Mouse (Mus musculus): ENCODE data around the gene Olfr156.

- TF ChIP-seq POLR2A (IDR thresholded peaks at IDR 0.05; ENCODE audit: insufficient read depth, low read depth, low read length) (no peak), CTCF (IDR thresholded peaks at IDR 0.05) (no peak)
These were observed 36.2 kb upstream of the Olfr156 start for GRCm38 (mm10) chr4:43859886-43860285.

Measured in heart, adult 2 months (tissue).